Mouse (Mus musculus) brain, embryonic 18.5 days (tissue): ENCODE measurements around the gene Katnbl1.

ENCODE experiments used
- DNase-seq: peaks from one replicate; pipeline ENCODE4 v3.0.0-alpha.2; 2012; ENCODE audit warnings: low read depth, low spot score

The Katnbl1 gene

GRCm38 (mm10) chr2:112378973-112379898 is at the start of gene Katnbl1:
Gene Katnbl1 (plus strand): TSS chr2:112379211.
- peak; percentile 59 for DNase-seq

- no peak for DNase-seq
Measured at GRCm38 (mm10) chr2:112332051-112332898, 46.7 kb upstream of the Katnbl1 start.

- DNase-seq, result no peak
Measured at GRCm38 (mm10) chr2:112337211-112337610, 41.8 kb upstream of the Katnbl1 start.

GRCm38 (mm10) chr2:112339736-112340135 is 39.3 kb upstream of the Katnbl1 start:
- DNase-seq, result no peak

- no peak for DNase-seq
Measured at GRCm38 (mm10) chr2:112341117-112341516, 37.9 kb upstream of the Katnbl1 start.

- no peak for DNase-seq
Measured at GRCm38 (mm10) chr2:112348246-112348645, 30.8 kb upstream of the Katnbl1 start.

- DNase-seq, result no peak
Measured at GRCm38 (mm10) chr2:112353685-112354455, 25.1 kb upstream of the Katnbl1 start.

GRCm38 (mm10) chr2:112359611-112360010 is 19.4 kb upstream of the Katnbl1 start:
- DNase-seq, result no peak

GRCm38 (mm10) chr2:112360012-112360780 is 18.8 kb upstream of the Katnbl1 start:
- DNase-seq, result no peak

GRCm38 (mm10) chr2:112360781-112361169 is 18.2 kb upstream of the Katnbl1 start:
- DNase-seq, result no peak

GRCm38 (mm10) chr2:112367222-112367621 is 11.8 kb upstream of the Katnbl1 start:
- no peak for DNase-seq

- DNase-seq, result peak; percentile 85
Measured at GRCm38 (mm10) chr2:112367726-112368673, 11.0 kb upstream of the Katnbl1 start, which contains the start of gene Emc4. Gene Emc4 (minus strand): TSS chr2:112368027.

GRCm38 (mm10) chr2:112369941-112370340 is 9.1 kb upstream of the Katnbl1 start:
- DNase-seq, result no peak

GRCm38 (mm10) chr2:112373141-112373540 is 5.9 kb upstream of the Katnbl1 start:
- no peak for DNase-seq

GRCm38 (mm10) chr2:112374610-112375009 is 4.4 kb upstream of the Katnbl1 start:
- DNase-seq, result no peak

- no peak for DNase-seq
Measured at GRCm38 (mm10) chr2:112380131-112380530, 1.1 kb downstream of the Katnbl1 start.

GRCm38 (mm10) chr2:112381219-112381618 is 2.2 kb downstream of the Katnbl1 start:
- no peak for DNase-seq

GRCm38 (mm10) chr2:112390843-112391242 is 11.8 kb downstream of the Katnbl1 start:
- no peak for DNase-seq

- no peak for DNase-seq
Measured at GRCm38 (mm10) chr2:112391346-112392000, 12.5 kb downstream of the Katnbl1 start.
